Mouse (Mus musculus) neural tube, embryonic 12.5 days (tissue): ENCODE data around the gene Alox12. TPM values are rescaled to one million over a fixed set of nuclear protein-coding genes. Genes with fewer than 3 reads are reported as not detected.
A peak's percentile ranks its signal among the peaks of the same experiment; 100 is the strongest.

Experiments used
- ATAC-seq: fragments of 200-750 bp; cut with Nextera tagmentation; 2 replicates; pipeline ENCODE4 v1.8.0; 2017; ENCODE audit warnings: low read depth, mild to moderate bottlenecking, moderate TSS enrichment, moderate library complexity; ENCODE audit not compliant: low FRiP score
- H3K27ac ChIP-seq: fragments of 300-500 bp; sonication (generic); 2 replicates; pipeline ENCODE4 v1.5.1; 2016
- H3K27me3 ChIP-seq: fragments of 300-500 bp; sonication (generic); replicated peaks from 2 replicates; pipeline ENCODE4 v1.6.1; 2016; ENCODE audit warnings: mild to moderate bottlenecking
- H3K36me3 ChIP-seq: fragments of 300-500 bp; sonication (generic); 2 replicates; pipeline ENCODE4 v1.6.1; 2016; ENCODE audit warnings: mild to moderate bottlenecking
- H3K4me1 ChIP-seq: fragments of 300-500 bp; sonication (generic); 2 replicates; pipeline ENCODE4 v1.6.1; 2016
- H3K4me2 ChIP-seq: fragments of 300-500 bp; sonication (generic); replicated peaks from 2 replicates; pipeline ENCODE4 v1.6.1; 2016; ENCODE audit warnings: mild to moderate bottlenecking
- H3K4me3 ChIP-seq: fragments of 300-500 bp; sonication (generic); 2 replicates; pipeline ENCODE4 v1.5.1; 2016
- H3K9ac ChIP-seq: fragments of 300-500 bp; sonication (generic); 2 replicates; pipeline ENCODE4 v1.6.1; 2016; ENCODE audit warnings: mild to moderate bottlenecking
- H3K9me3 ChIP-seq: fragments of 300-500 bp; sonication (generic); 2 replicates; pipeline ENCODE4 v1.6.1; 2016; ENCODE audit warnings: mild to moderate bottlenecking
- WGBS: fragments of 180-500 bp; shearing (Covaris S2); methylation state at CpG from one replicate; pipeline ENCODE4 v1.1.7; 2016; 5-methylcytosine and 5-hydroxymethylcytosine counted together
- polyA plus RNA-seq: library from polyadenylated mRNA; unstranded; fragments of >200 nt; fragmentation: Nextera tagmentation; extraction: Ambion mirVana; gene quantifications from 2 replicates; pipeline ENCODE4 v1.2.1, GENCODE M21; 2016

The Alox12 gene
- polyA plus RNA-seq, 1 experiment from 2014 or later: 3.0 TPM

DNA sequence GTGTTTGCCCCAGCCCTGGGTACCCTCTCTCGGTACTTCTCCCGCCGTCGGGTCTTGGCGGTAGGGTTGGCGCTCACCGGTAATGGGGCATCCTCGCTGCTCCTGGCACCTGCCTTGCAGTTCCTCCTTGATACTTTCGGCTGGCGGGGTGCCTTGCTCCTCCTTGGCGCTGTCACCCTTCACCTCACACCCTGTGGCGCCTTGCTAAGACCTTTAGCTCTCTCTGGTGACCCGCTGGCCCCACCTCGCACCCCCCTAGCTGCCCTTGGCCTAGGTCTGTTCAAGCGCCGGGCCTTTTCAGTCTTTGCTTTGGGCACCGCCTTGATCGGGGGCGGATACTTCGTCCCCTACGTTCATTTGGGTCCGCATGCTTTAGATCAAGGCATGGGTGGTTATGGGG is 39.9 kb downstream of the Alox12 start:
- Histone ChIP-seq H3K27me3 (peaks cover 63% of the 10 kb centered on the region), H3K36me3 (peaks cover 15% of the 10 kb centered on the region), H3K9me3 (no peaks in the 10 kb centered on the region), H3K4me2 (peak overlapping the region; percentile 54; the same call in 1 of the 2 replicates), H3K4me1 (peaks cover 44% of the 10 kb centered on the region), H3K9ac (no peak overlapping the region), H3K27ac (no peak overlapping the region), H3K4me3 (no peak overlapping the region)
- 9% methylated on average over 22 of the region's 22 CpGs for WGBS
- no peak for ATAC-seq

DNA sequence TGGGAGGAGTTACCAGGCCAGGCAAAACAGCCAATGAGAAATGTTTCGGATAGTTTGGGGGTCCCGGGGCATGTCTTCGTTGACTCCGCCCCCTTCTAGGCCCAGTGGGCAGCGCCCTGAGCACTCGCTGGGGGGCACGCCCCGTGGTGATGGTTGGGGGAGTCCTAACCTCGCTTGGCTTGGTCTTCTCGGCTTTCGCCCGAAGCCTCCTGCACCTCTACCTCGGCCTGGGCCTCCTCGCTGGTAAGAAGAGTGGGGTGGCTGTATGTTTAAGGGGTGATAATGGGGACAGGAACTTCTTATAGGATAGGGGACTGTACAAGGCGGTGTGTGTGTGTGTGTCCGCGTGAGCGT is 40.3 kb downstream of the Alox12 start:
- no peaks in the 10 kb centered on the region for H3K9me3 ChIP-seq
- peak overlapping the region; percentile 32 for H3K4me3 ChIP-seq
- H3K4me1 ChIP-seq: peaks cover 40% of the 10 kb centered on the region
- H3K27me3 ChIP-seq: peaks cover 63% of the 10 kb centered on the region
- H3K36me3 ChIP-seq: peaks cover 15% of the 10 kb centered on the region
- no peak for ATAC-seq
- WGBS: 3% methylated on average over 18 of the region's 18 CpGs
- H3K27ac ChIP-seq: no peak overlapping the region
- H3K9ac ChIP-seq: 0 out of 2 replicates have a peak overlapping the region, but pooled peaks have one; percentile 51
- H3K4me2 ChIP-seq: peak overlapping the region; percentile 54

DNA sequence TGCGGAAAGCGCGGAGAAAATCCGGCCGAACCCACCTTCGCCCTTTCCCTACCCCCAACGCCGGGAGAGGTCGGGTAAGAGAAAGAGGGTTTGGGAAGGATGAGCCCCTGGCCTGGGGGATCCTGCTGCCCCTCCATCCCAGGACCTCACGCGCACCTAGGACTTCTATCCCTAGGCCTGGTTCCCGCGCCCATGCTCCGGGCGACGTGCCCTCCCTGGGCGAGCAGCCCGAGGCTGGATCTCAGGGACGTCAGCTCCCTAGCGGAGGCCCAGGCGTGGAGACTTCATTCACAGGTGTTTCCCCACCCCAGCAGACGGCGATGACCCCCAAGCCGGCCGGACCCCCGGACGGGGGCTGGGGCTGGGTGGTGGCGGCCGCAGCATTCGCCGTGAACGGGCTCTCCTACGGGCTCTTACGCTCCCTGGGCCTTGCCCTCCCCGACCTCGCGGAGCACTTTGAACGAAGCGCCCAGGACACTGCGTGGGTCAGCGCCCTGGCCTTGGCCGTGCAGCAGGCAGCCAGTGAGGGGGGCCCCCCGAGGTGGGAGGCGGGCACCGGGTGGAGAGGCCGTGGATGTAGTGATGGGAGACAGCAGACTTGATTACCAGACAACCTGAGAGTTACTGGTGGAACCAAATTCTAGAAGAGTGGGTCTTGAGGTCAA is 40.8 kb downstream of the Alox12 start:
- Histone ChIP-seq H3K27ac (no peak overlapping the region), H3K9ac (peak overlapping the region; percentile 51), H3K9me3 (no peaks in the 10 kb centered on the region), H3K4me3 (peak overlapping the region; percentile 32), H3K4me2 (peak overlapping the region; percentile 54), H3K4me1 (peaks cover 35% of the 10 kb centered on the region), H3K36me3 (peaks cover 15% of the 10 kb centered on the region), H3K27me3 (peaks cover 63% of the 10 kb centered on the region)
- peak; percentile 39 for ATAC-seq
- 2% methylated on average over 46 of the region's 46 CpGs for WGBS

DNA sequence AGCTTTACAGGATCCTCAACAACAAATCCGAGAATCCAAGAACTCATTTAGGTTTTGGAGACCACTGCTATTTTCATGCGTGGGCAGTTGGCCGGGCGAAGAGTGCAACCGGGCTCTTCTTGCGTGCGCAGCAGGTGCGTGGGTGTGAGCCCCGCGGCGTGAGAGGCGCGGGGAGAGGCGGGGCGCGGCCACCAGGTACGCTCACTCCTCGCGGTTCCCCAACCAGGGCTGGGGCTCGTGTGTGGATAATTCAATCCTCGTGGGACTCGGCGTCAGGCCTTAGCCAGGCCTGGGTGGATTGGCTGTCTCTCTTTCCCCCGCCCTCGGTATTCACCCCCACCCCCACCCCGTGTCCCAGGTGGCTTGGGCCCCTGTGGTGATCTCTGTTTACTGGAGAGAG is 41.4 kb downstream of the Alox12 start:
- Histone ChIP-seq H3K27me3 (peaks cover 58% of the 10 kb centered on the region), H3K4me2 (peak overlapping the region; percentile 54), H3K4me1 (peaks cover 29% of the 10 kb centered on the region), H3K9me3 (no peaks in the 10 kb centered on the region), H3K27ac (no peak overlapping the region), H3K4me3 (peak overlapping the region; percentile 32), H3K9ac (peak overlapping the region; percentile 51), H3K36me3 (peaks cover 15% of the 10 kb centered on the region)
- no peak for ATAC-seq
- WGBS: 6% methylated on average over 26 of the region's 26 CpGs

DNA sequence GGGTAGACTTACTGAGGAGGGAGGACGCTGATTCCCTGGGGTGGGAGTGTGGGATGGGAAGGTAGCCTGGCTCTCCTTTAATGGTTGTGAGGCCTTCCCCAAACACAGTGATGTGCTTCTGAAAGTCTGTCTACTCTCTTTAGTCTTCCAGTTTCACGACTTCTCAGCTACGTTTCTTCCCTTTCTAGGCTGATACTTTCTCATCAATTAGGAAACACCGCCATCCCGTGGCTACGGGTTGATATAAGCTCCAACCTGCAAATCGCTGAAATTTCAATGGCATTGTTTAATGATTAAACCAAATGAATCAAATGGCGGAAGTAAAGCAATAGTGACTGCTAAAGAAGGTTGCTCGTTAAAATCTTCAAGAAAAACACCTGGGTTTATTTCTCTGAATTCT is 42.3 kb downstream of the Alox12 start:
- 8% methylated on average over 9 of the region's 9 CpGs for WGBS
- ATAC-seq: no peak
- Histone ChIP-seq H3K9ac (no peak overlapping the region), H3K27ac (no peak overlapping the region), H3K9me3 (no peaks in the 10 kb centered on the region), H3K4me2 (no peak overlapping the region), H3K4me1 (peaks cover 23% of the 10 kb centered on the region), H3K27me3 (peaks cover 58% of the 10 kb centered on the region), H3K4me3 (no peak overlapping the region), H3K36me3 (peaks cover 15% of the 10 kb centered on the region)

DNA sequence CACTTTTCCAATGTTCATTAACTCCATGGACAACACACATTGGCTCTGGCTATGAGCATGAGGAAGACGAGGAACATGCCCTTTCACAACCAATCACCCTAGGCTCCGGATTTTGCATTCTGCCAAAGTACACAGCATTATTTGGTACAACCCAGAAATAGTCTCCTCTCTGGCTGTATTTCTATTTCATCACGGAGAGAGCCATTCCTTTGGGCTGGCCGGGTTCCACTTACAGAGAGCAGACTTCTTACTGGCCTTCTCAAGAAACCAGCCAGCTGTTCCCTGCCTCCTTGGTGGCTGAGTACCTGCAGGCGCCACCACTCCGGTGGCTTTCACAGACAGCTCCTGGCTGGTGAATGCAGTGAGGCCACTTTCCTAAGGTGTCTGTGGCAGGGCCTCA is 42.7 kb downstream of the Alox12 start, which contains the start of gene Slc16a11:
TSS of gene Slc16a11 (plus strand) at position 330 of the 400 bp plus-strand sequence.
- peaks cover 11% of the 10 kb centered on the region for H3K36me3 ChIP-seq
- no peak within 1 kb of the TSS for H3K27ac ChIP-seq
- peaks cover 23% of the 10 kb centered on the region for H3K4me1 ChIP-seq
- peak within 1 kb of the TSS; percentile 54; the same call in 1 of the 2 replicates for H3K4me2 ChIP-seq
- ATAC-seq: no peak
- 66% methylated on average over 6 of the region's 6 CpGs for WGBS
- no peaks in the 10 kb centered on the region for H3K9me3 ChIP-seq
- no peak within 1 kb of the TSS; the same call in 1 of the 2 replicates for H3K4me3 ChIP-seq
- H3K27me3 ChIP-seq: peaks cover 55% of the 10 kb centered on the region
- no peak within 1 kb of the TSS; the same call in 1 of the 2 replicates for H3K9ac ChIP-seq

DNA sequence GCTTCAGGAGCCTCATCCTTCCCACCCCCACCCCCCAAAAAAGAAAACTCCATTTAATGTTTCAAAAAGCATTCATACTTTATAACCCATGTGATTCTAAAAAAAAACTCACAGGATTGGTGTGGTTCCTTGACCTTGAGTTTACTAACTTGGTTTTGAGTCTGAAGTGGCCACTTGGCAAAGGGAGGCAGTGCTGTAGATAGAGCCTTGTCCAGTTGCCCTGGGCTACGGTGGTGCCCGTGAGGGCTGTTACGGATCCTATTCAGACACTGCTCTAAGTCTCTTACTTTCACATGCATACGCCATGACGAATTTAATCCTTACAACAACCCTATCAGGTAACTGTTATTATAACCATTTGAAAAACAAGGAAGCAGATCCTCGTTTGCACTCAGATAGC is 43.2 kb downstream of the Alox12 start:
- H3K36me3 ChIP-seq: peaks cover 6% of the 10 kb centered on the region; the same call in 1 of the 2 replicates
- H3K4me1 ChIP-seq: peaks cover 23% of the 10 kb centered on the region
- H3K4me2 ChIP-seq: no peak overlapping the region
- ATAC-seq: no peak
- no peak overlapping the region for H3K4me3 ChIP-seq
- no peak overlapping the region for H3K27ac ChIP-seq
- 83% methylated on average over 6 of the region's 6 CpGs for WGBS
- no peaks in the 10 kb centered on the region for H3K9me3 ChIP-seq
- H3K9ac ChIP-seq: no peak overlapping the region
- peaks cover 50% of the 10 kb centered on the region for H3K27me3 ChIP-seq

DNA sequence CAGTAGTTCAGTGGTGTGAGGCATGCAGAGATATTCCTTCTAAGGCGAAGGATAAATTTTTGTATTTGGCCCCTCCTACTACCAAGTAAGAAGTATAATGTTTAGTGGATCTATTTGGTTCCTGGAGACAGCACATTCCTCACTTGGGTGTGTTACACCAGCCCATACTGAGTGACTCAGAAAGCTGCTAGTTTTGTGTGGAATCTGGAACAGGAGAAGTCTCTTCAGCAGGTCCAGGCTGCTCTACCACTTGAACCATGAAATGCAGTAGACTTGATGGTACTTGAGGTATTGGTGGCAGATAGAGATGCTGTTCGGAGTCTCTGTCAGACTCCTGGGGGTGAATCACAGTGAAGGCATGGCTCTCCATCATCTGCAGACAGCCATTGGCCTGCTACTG is 44.5 kb downstream of the Alox12 start:
- H3K4me3 ChIP-seq: no peak overlapping the region
- WGBS: 94% methylated on average over 2 of the region's 2 CpGs
- H3K4me2 ChIP-seq: no peak overlapping the region
- H3K9ac ChIP-seq: no peak overlapping the region
- H3K27ac ChIP-seq: no peak overlapping the region
- peaks cover 22% of the 10 kb centered on the region for H3K4me1 ChIP-seq
- ATAC-seq: no peak
- H3K27me3 ChIP-seq: peaks cover 40% of the 10 kb centered on the region
- no peaks in the 10 kb centered on the region for H3K9me3 ChIP-seq
- 0 out of 2 replicates have a peak, but pooled peaks cover under 1% of the 10 kb centered on the region for H3K36me3 ChIP-seq

DNA sequence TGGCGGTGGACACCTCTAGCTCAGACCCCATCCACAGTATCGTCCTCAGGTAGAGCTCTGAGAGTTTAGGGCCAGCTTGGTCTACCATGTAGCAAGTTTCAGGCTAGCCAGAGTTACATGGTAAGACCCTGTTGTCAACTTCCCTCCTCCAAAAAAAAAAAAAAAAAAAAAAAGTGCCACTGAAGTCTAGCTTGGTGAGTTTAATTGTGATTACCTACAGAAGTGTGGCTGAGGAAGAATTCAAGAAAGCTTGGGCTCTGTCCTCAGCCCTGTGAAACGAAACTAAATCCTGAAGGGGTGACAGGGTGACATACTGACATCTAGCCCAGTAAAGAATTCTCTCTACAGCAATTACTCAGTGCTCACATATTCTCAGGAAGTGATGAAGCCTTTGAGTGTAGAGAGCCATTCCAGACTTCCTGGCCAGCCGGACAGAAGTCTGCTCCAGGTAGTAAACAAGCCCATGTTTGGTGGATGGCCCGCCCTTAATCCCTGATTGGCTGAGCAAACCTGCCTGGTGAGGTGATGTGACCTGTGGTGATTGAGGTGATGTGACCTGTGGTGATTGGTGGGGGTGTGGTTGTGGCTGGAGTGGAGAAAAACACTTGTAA is 46.3 kb downstream of the Alox12 start:
- no peak overlapping the region for H3K4me3 ChIP-seq
- H3K36me3 ChIP-seq: no peaks in the 10 kb centered on the region
- no peak overlapping the region for H3K9ac ChIP-seq
- H3K27ac ChIP-seq: no peak overlapping the region
- WGBS: 77% methylated on average over 5 of the region's 5 CpGs
- no peaks in the 10 kb centered on the region for H3K9me3 ChIP-seq
- H3K4me2 ChIP-seq: no peak overlapping the region
- no peak for ATAC-seq
- peaks cover 22% of the 10 kb centered on the region for H3K27me3 ChIP-seq
- peaks cover 4% of the 10 kb centered on the region; the same call in 1 of the 2 replicates for H3K4me1 ChIP-seq

DNA sequence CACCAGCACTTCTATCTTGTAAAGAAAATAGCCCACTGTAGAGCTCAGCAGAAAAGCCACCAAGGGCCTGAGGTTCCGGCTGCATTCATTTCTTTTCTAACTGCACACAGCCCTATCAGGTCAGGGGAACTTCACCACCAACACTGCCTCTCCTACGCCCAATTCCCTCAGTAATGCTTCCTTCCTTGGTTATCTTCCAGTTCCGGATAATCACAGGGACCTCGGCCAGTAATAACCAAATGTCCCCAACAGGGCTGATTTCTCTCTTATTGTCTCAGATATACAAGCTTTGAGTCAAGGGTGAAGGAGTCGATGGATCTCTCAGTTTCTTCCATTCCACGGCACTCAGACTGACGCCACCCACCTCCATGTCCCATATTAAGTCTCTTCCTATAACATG is 47.9 kb downstream of the Alox12 start:
- no peak for ATAC-seq
- H3K27me3 ChIP-seq: peaks cover 6% of the 10 kb centered on the region; the same call in 1 of the 2 replicates
- H3K9me3 ChIP-seq: no peaks in the 10 kb centered on the region
- H3K9ac ChIP-seq: no peak overlapping the region
- H3K4me3 ChIP-seq: no peak overlapping the region
- no peaks in the 10 kb centered on the region for H3K4me1 ChIP-seq
- no peaks in the 10 kb centered on the region for H3K36me3 ChIP-seq
- WGBS: 89% methylated on average over 7 of the region's 7 CpGs
- H3K27ac ChIP-seq: no peak overlapping the region
- H3K4me2 ChIP-seq: no peak overlapping the region

DNA sequence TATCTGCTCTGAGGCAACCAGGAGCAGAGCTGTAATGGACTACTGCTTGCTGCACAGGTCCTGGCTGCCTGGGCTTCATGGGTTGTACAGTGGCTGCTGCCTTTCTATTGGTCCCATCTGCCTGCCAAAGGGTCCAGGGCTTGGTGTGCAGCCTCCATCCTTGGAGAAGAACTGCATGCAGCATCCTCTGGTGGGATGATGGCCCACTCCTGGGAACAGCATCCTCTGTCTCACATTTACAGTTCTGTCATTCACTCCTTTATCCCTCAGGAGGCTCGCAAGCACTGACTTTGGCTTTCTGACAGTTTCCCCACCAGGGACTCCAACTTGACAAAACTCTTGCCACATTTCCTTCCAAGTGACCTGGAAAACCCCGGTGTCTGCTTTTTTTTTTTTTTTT is 48.4 kb downstream of the Alox12 start:
- Histone ChIP-seq H3K4me2 (no peak overlapping the region), H3K9ac (no peak overlapping the region), H3K4me3 (no peak overlapping the region), H3K27me3 (0 out of 2 replicates have a peak, but pooled peaks cover 2% of the 10 kb centered on the region), H3K36me3 (no peaks in the 10 kb centered on the region), H3K4me1 (no peaks in the 10 kb centered on the region), H3K9me3 (no peaks in the 10 kb centered on the region), H3K27ac (no peak overlapping the region)
- ATAC-seq: no peak
- WGBS: 87% methylated on average over 2 of the region's 2 CpGs

DNA sequence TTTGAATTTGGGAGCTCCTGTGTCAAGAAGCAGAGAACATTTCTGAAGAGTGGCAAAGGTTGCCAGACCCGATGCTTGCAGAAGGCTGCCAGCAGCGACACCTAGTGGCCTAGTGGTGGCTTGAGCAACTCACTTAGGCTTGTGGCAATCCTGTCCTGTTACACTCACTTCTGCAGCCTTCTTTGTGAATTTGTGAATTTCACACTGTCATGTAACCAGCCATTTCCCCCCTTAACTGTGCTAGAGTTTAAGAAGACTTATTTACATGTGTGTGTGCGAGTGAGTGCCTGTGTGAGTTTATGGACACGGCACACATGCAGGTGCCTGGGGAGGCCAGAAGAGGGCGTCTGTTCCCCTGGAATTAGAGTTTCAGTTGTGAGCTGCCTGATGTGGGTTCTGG is 53.5 kb downstream of the Alox12 start:
- Histone ChIP-seq H3K4me2 (no peak overlapping the region), H3K27ac (no peak overlapping the region), H3K9ac (no peak overlapping the region), H3K27me3 (0 out of 2 replicates have a peak, but pooled peaks cover 2% of the 10 kb centered on the region), H3K4me1 (no peaks in the 10 kb centered on the region), H3K9me3 (no peaks in the 10 kb centered on the region), H3K36me3 (no peaks in the 10 kb centered on the region), H3K4me3 (no peak overlapping the region)
- 40% methylated on average over 5 of the region's 5 CpGs for WGBS
- ATAC-seq: no peak
